Mouse (Mus musculus) small intestine, adult 2 months (tissue): ENCODE measurements at regions not wholly inside any gene's neighbourhood (a gene's known extent, or its start where the extent isn't known, plus 50 kb on each side); places are given as distances from the start of the nearest gene placed in this dataset.

Source experiments
- CTCF ChIP-seq: fragments of 200-500 bp; IDR thresholded peaks from 2 replicates; pipeline ENCODE4 v1.5.1; 2012; ENCODE audit warnings: low read depth, mild to moderate bottlenecking, control low read depth, inconsistent platforms, low read length, moderate library complexity, mixed read lengths; ENCODE audit not compliant: insufficient replicate concordance, insufficient read length; ENCODE audit errors: extremely low read depth
- POLR2A ChIP-seq: fragments of 200-500 bp; IDR thresholded peaks from 2 replicates; pipeline ENCODE4 v1.6.1; 2012; ENCODE audit warnings: low read depth, mild to moderate bottlenecking, control low read depth, inconsistent platforms, low read length, moderate library complexity

DNA sequence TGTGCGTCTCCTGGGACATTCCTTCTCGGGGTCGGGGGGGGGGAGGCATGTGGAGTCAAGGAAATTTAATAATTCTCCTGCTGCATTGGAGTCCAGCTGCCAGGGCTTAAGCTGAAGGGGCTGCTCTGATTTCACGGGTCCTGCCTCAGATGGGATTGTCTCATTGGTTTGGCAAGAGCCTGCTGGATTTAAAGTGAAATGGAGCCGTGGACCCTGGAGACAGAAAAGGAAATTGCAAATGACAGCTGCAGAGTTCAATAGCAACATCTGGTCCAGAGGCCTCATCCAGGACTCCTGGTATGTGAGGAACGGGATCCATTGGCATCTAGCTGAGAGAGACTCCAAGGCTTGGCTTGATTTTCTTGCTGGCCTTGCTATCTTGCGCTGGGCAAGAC is 60.5 kb upstream of the Tmpo start:
- TF ChIP-seq POLR2A (no peak), CTCF (no peak)
